Mouse (Mus musculus): ENCODE measurements around the gene Ulbp1. TPM values are rescaled to one million over a fixed set of nuclear protein-coding genes. Genes with fewer than 3 reads are reported as not detected.
"Not testable (repeated sequence)": the region's sequence is repeated elsewhere in the genome, so short reads cannot be mapped to it uniquely, and the experiment has no call there.

The Ulbp1 gene
- 1 to 10 TPM; 3.7 to 8.1 TPM for total RNA-seq (2021)
- long read RNA-seq, experiment 1, result 0 reads
- long read RNA-seq, experiment 2, result 0 reads

- peak; percentile 88 to 89 for DNase-seq
Observed at GRCm38 (mm10) chr10:7473197-7473889, at the start of gene Ulbp1. Gene Ulbp1, minus strand, starts transcription at chr10:7473638.

- DNase-seq, result not testable (repeated sequence)
Observed at GRCm38 (mm10) chr10:7498180-7498579, 24.7 kb upstream of the Ulbp1 start.

- peak; percentile 56 to 59 for DNase-seq
Observed at GRCm38 (mm10) chr10:7492384-7492783, 18.9 kb upstream of the Ulbp1 start.

- no peak for DNase-seq
Observed at GRCm38 (mm10) chr10:7483650-7484049, 10.2 kb upstream of the Ulbp1 start.

GRCm38 (mm10) chr10:7474225-7474624 lies 787 bp upstream of the Ulbp1 start:
- not testable (repeated sequence) for DNase-seq

- no peak for DNase-seq
Observed at GRCm38 (mm10) chr10:7471664-7472063, 1.8 kb downstream of the Ulbp1 start.

GRCm38 (mm10) chr10:7470457-7470856 lies 3.0 kb downstream of the Ulbp1 start:
- no peak for DNase-seq

- peak; percentile 54 to 56 for DNase-seq
Observed at GRCm38 (mm10) chr10:7469716-7470414, 3.6 kb downstream of the Ulbp1 start.

- peak; percentile 42 to 52 for DNase-seq
Observed at GRCm38 (mm10) chr10:7462006-7462405, 11.4 kb downstream of the Ulbp1 start.

- DNase-seq, result no peak
Observed at GRCm38 (mm10) chr10:7438928-7439327, 34.5 kb downstream of the Ulbp1 start.

GRCm38 (mm10) chr10:7393143-7394035 lies 80.0 kb downstream of the Ulbp1 start:
- no peak for DNase-seq

- DNase-seq, result peak in 1 of 2 experiments; percentile 4
Observed at GRCm38 (mm10) chr10:7391935-7392930, 81.2 kb downstream of the Ulbp1 start.

- peak in 1 of 2 experiments; percentile 3 for DNase-seq
Observed at GRCm38 (mm10) chr10:7391561-7391934, 81.9 kb downstream of the Ulbp1 start.

GRCm38 (mm10) chr10:7391108-7391507 lies 82.3 kb downstream of the Ulbp1 start:
- peak; percentile 36 to 39 for DNase-seq

Other genes with a start within 250 kb of the Ulbp1 start
- gene Lrp11, start 116.2 kb upstream of the Ulbp1 start, total RNA-seq (2021), result 10 to 100 TPM; 15.2 to 16.2 TPM
- gene Nup43, start 193.9 kb upstream of the Ulbp1 start, total RNA-seq (2021), result 10 to 100 TPM; 10.1 to 11.2 TPM
- 10 to 100 TPM; 71.4 to 78.4 TPM for gene Pcmt1, start 207.5 kb upstream of the Ulbp1 start, total RNA-seq (2021)
- gene Lats1, start 207.6 kb upstream of the Ulbp1 start, total RNA-seq (2021), result 10 to 100 TPM; 57.1 to 59.3 TPM

Measured in adrenal gland, postnatal 36 days (tissue).